Mouse (Mus musculus): ENCODE measurements around the gene Gm960.
A peak's percentile ranks its signal among the peaks of the same experiment; 100 is the strongest.

Gm960 gene

DNA sequence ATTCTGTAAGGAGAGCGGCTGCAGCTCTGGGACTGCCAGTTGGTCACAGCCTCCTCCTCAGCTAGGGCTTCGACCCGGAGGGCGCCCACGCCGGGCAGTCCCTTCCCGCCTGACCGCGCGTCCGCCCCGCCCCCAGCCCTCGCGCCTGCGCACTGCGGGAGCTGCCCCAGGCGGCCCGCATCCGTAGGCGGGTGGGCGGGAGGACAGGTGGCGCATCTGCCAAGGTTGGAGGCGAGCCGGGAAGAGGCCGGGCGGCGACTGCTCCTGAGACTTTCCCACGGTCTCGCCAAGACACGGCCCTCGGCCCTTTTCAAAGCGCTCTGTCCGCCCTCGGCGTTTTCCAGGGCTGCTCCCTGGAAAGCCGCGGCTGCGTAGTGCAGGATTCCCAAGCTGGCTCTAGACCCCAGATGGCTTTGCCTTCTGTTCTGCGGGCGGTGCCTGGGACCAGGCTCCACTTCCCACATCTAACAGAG is at the start of gene Gm960:
Gene Gm960, minus strand, starts transcription at position 464 of the 473 bp plus-strand sequence.
- peak; percentile 63 for DNase-seq (ENCODE audit: low spot score)

- DNase-seq (ENCODE audit: low spot score) = no peak
These were observed 49.3 kb upstream of the Gm960 start for GRCm38 (mm10) chr19:4747631-4748312.

DNA sequence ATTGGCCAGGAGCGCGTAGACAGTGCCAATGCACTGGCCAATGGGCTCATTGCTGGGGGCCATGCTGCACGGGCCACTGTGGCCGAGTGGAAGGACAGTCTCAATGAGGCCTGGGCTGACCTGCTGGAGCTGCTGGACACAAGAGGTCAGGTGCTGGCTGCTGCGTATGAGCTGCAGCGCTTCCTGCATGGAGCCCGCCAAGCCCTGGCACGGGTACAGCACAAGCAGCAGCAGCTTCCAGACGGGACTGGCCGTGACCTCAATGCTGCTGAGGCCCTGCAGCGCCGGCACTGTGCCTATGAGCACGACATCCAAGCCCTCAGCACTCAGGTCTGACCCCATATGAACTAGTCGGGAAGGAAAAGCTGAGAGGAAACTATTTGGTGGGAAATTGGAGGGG is 48.1 kb upstream of the Gm960 start:
- DNase-seq (ENCODE audit: low spot score) = no peak

DNA sequence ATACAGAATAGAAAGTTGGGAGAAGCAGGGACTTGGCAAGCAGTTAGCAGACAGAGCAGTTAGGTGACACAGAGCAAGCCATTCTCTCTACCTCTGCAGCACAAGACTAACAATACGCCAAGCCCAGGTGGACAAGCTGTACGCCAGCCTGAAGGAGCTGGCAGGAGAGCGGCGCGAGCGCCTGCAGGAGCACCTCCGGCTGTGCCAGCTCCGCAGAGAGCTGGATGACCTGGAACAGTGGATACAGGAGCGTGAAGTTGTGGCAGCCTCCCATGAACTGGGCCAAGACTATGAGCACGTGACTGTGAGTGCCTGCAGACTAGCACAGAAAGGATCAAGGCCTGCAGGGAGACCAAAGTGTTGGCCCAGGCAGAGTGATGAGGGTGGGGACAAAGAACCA is 47.2 kb upstream of the Gm960 start:
- DNase-seq (ENCODE audit: low spot score) = no peak

DNA sequence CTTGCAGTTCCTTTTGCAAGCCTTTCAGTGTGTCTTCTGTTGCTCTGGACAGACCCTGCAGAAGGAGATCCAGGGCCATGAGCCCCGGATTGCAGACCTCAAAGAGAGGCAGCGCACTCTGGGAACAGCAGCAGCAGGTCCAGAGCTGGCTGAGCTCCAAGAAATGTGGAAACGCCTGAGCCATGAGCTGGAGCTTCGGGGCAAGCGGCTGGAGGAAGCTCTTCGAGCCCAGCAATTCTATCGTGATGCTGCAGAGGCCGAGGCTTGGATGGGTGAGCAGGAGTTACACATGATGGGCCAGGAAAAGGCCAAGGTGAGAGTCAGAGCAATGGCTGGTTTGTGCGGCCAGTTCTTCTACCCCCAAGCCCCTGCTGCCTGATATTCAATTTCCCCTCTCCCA is 46.6 kb upstream of the Gm960 start:
- DNase-seq (ENCODE audit: low spot score) = no peak

- DNase-seq (ENCODE audit: low spot score) = no peak
These were observed 45.6 kb upstream of the Gm960 start for GRCm38 (mm10) chr19:4744026-4744425.

- DNase-seq (ENCODE audit: low spot score) = no peak
These were observed 45.1 kb upstream of the Gm960 start for GRCm38 (mm10) chr19:4743524-4743923.

- no peak for DNase-seq (ENCODE audit: low spot score)
These were observed 43.8 kb upstream of the Gm960 start for GRCm38 (mm10) chr19:4742229-4742628.

DNA sequence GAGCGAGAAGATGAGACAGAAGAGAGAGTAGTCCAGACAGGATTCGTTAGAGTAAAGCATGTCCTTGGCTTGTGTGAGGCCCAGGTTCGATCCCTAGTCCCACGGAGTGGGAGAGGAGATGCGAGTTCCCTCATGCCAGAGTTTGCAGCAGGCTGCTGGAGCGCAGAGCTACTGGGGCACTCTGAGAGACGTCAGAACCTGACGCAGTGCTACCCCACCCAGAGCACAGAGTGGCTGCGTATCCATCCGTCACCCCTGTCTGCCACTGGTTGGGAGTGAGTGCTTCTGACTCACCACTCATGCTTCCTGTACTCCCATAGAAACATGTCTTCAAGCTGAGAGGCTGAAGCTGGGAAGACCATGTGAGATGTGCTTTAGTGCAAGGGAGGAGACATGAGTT is 43.0 kb upstream of the Gm960 start:
- no peak for DNase-seq (ENCODE audit: low spot score)

GRCm38 (mm10) chr19:4739762-4740161 is 41.3 kb upstream of the Gm960 start:
- no peak for DNase-seq (ENCODE audit: low spot score)

DNA sequence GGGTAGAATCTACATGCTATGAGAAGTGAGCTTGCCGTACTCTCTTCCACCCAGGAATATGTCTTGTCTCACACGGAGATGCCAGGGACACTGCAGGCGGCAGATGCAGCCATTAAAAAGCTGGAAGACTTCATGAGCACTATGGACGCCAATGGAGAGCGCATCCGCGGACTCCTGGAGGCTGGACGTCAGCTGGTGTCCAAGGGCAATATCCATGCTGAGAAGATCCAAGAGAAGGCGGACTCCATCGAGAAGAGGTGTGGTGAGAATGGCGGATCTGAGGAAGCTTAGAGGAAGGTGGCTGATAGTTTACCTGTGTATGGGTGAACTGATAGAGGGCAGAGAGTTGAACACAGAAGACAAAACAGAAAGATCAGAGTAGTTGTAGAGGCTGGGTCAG is 40.6 kb upstream of the Gm960 start:
- DNase-seq (ENCODE audit: low spot score) = no peak

- no peak for DNase-seq (ENCODE audit: low spot score)
These were observed 39.4 kb upstream of the Gm960 start for GRCm38 (mm10) chr19:4737866-4738265.

- DNase-seq (ENCODE audit: low spot score) = no peak
These were observed 34.6 kb upstream of the Gm960 start for GRCm38 (mm10) chr19:4733052-4733451.

- no peak for DNase-seq (ENCODE audit: low spot score)
These were observed 30.7 kb upstream of the Gm960 start for GRCm38 (mm10) chr19:4729186-4729585.

- DNase-seq (ENCODE audit: low spot score) = no peak
These were observed 22.3 kb upstream of the Gm960 start for GRCm38 (mm10) chr19:4720671-4721244.

GRCm38 (mm10) chr19:4720112-4720511 is 21.6 kb upstream of the Gm960 start:
- DNase-seq (ENCODE audit: low spot score) = no peak

- DNase-seq (ENCODE audit: low spot score) = no peak
These were observed 20.9 kb upstream of the Gm960 start for GRCm38 (mm10) chr19:4719351-4719764.

GRCm38 (mm10) chr19:4718716-4719115 is 20.2 kb upstream of the Gm960 start:
- no peak for DNase-seq (ENCODE audit: low spot score)

GRCm38 (mm10) chr19:4717281-4717680 is 18.8 kb upstream of the Gm960 start:
- DNase-seq (ENCODE audit: low spot score) = no peak

GRCm38 (mm10) chr19:4716756-4717155 is 18.3 kb upstream of the Gm960 start:
- DNase-seq (ENCODE audit: low spot score) = no peak

DNA sequence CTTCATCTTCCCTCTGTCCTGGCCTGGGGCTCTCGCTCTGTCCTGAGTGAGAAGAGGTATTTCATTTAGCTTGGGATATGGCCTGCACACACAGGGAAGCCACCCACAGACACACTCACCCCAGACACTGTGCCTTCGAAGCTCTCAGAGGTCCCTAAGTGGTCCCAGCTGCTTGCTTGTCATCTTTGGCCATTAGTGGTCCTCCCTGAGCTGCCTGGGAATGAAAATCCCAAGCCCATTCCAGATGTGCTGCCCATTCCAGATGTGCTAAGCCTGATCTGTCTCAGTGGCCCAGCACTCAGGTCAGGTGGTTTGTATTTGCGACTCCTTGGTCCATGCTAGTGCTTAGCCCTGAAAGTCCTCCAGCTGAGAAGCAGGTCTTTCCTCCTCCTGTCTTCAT is 15.4 kb upstream of the Gm960 start:
- DNase-seq (ENCODE audit: low spot score) = no peak

GRCm38 (mm10) chr19:4712781-4713526 is 14.5 kb upstream of the Gm960 start:
- DNase-seq (ENCODE audit: low spot score) = no peak

- no peak for DNase-seq (ENCODE audit: low spot score)
These were observed 13.8 kb upstream of the Gm960 start for GRCm38 (mm10) chr19:4712156-4712780.

All from yolk sac, embryonic 10.5 days (tissue).